Mouse (Mus musculus): ENCODE measurements at regions not wholly inside any gene's neighbourhood (a gene's known extent, or its start where the extent isn't known, plus 50 kb on each side); places are given as distances from the start of the nearest gene placed in this dataset.

- TF ChIP-seq RCOR1 (conservative IDR thresholded peaks at IDR 0.05; ENCODE audit: low read depth, low read length) (no peak), NRF1 (IDR thresholded peaks at IDR 0.05; ENCODE audit: low read depth, low read length) (no peak), IRF4 (IDR thresholded peaks at IDR 0.05; ENCODE audit: low read depth, low read length) (no peak), RAD21 (IDR thresholded peaks at IDR 0.05; ENCODE audit: low read depth, low read length) (no peak)
- no peak for DNase-seq (ENCODE audit: extremely low read depth)
- no peaks in the 10 kb centered on the region for H3K79me2 ChIP-seq (replicated peaks; ENCODE audit: control insufficient read depth, extremely low read depth, insufficient read depth, poor library complexity, severe bottlenecking)
- no peak overlapping the region for H3K4me2 ChIP-seq (ENCODE audit: insufficient read depth, low read depth, poor library complexity, severe bottlenecking)
- H3K9me3 ChIP-seq (replicated peaks; ENCODE audit: low read length) = no peaks in the 10 kb centered on the region
- dilution Hi-C loops (cut with MboI; ENCODE audit: extremely low pct_ligation_motif_present, extremely low pct_unique_long_range_greater_than_20kb, low sequenced_read_pairs) = no loop called here
- no peak overlapping the region for H3K9ac ChIP-seq (ENCODE audit: insufficient read depth, low read depth)
- H3K27ac ChIP-seq (ENCODE audit: insufficient read depth, low read depth) = no peak overlapping the region
- H3K36me3 ChIP-seq (replicated peaks in 1 of 2; ENCODE audit: control insufficient read depth in 1 of 2, insufficient read depth in 1 of 2, low read length in 1 of 2) = no peaks in the 10 kb centered on the region
- no peaks in the 10 kb centered on the region for H3K27me3 ChIP-seq (replicated peaks)
- in situ Hi-C loops (cut with MboI; ENCODE audit: low pct_ligation_motif_present, low pct_unique_long_range_greater_than_20kb, low sequenced_read_pairs) = no loop called here
- no peak overlapping the region for H3K4me3 ChIP-seq (replicated peaks in 1 of 3; ENCODE audit: low read depth in 2 of 3, low read length in 2 of 3, poor library complexity in 1 of 3)
- H3K4me1 ChIP-seq (ENCODE audit: control insufficient read depth in 1 of 2, insufficient read depth in 2 of 2) = no peaks in the 10 kb centered on the region
These were observed 1085.4 kb downstream of the Slc22a22 start for GRCm38 (mm10) chr15:56391982-56392381.

- Histone ChIP-seq H3K36me3 (replicated peaks in 1 of 2; ENCODE audit: control insufficient read depth in 1 of 2, insufficient read depth in 1 of 2, low read length in 1 of 2) (no peaks in the 10 kb centered on the region), H3K79me2 (replicated peaks; ENCODE audit: control insufficient read depth, extremely low read depth, insufficient read depth, poor library complexity, severe bottlenecking) (no peaks in the 10 kb centered on the region), H3K4me2 (ENCODE audit: insufficient read depth, low read depth, poor library complexity, severe bottlenecking) (no peak overlapping the region), H3K4me1 (ENCODE audit: control insufficient read depth in 1 of 2, insufficient read depth in 2 of 2) (no peaks in the 10 kb centered on the region), H3K27ac (ENCODE audit: insufficient read depth, low read depth) (no peak overlapping the region), H3K9ac (ENCODE audit: insufficient read depth, low read depth) (no peak overlapping the region), H3K4me3 (replicated peaks in 1 of 3; ENCODE audit: low read depth in 2 of 3, low read length in 2 of 3, poor library complexity in 1 of 3) (no peak overlapping the region), H3K9me3 (replicated peaks; ENCODE audit: low read length) (no peaks in the 10 kb centered on the region), H3K27me3 (replicated peaks) (no peaks in the 10 kb centered on the region)
- dilution Hi-C loops (cut with MboI; ENCODE audit: extremely low pct_ligation_motif_present, extremely low pct_unique_long_range_greater_than_20kb, low sequenced_read_pairs) (no loop called here), in situ Hi-C loops (cut with MboI; ENCODE audit: low pct_ligation_motif_present, low pct_unique_long_range_greater_than_20kb, low sequenced_read_pairs) (no loop called here)
- TF ChIP-seq HCFC1 (IDR thresholded peaks at IDR 0.05; ENCODE audit: low read depth, low read length) (no peak), UBTF (IDR thresholded peaks at IDR 0.05; ENCODE audit: low read depth, low read length) (no peak), RAD21 (IDR thresholded peaks at IDR 0.05; ENCODE audit: low read depth, low read length) (no peak), ELF1 (IDR thresholded peaks at IDR 0.05; ENCODE audit: low read depth, low read length) (no peak), MAFK (IDR thresholded peaks at IDR 0.05; ENCODE audit: insufficient replicate concordance, low read length) (no peak), NELFE (IDR thresholded peaks at IDR 0.05; ENCODE audit: low read depth, low read length) (no peak), PAX5 (IDR thresholded peaks at IDR 0.05; ENCODE audit: low read length) (no peak)
- no peak for DNase-seq (ENCODE audit: extremely low read depth)
These were observed 1098.9 kb downstream of the Slc22a22 start for GRCm38 (mm10) chr15:56378511-56378910.

- H3K9ac ChIP-seq (ENCODE audit: insufficient read depth, low read depth) = no peak overlapping the region
- in situ Hi-C loops (cut with MboI; ENCODE audit: low pct_ligation_motif_present, low pct_unique_long_range_greater_than_20kb, low sequenced_read_pairs) (no loop called here), dilution Hi-C loops (cut with MboI; ENCODE audit: extremely low pct_ligation_motif_present, extremely low pct_unique_long_range_greater_than_20kb, low sequenced_read_pairs) (no loop called here)
- no peak overlapping the region for H3K27ac ChIP-seq (ENCODE audit: insufficient read depth, low read depth)
- H3K4me3 ChIP-seq (replicated peaks in 1 of 3; ENCODE audit: low read depth in 2 of 3, low read length in 2 of 3, poor library complexity in 1 of 3) = no peak overlapping the region
- no peaks in the 10 kb centered on the region for H3K36me3 ChIP-seq (replicated peaks in 1 of 2; ENCODE audit: control insufficient read depth in 1 of 2, insufficient read depth in 1 of 2, low read length in 1 of 2)
- no peaks in the 10 kb centered on the region for H3K4me1 ChIP-seq (ENCODE audit: control insufficient read depth in 1 of 2, insufficient read depth in 2 of 2)
- no peaks in the 10 kb centered on the region for H3K79me2 ChIP-seq (replicated peaks; ENCODE audit: control insufficient read depth, extremely low read depth, insufficient read depth, poor library complexity, severe bottlenecking)
- DNase-seq (ENCODE audit: extremely low read depth) = no peak
- H3K4me2 ChIP-seq (ENCODE audit: insufficient read depth, low read depth, poor library complexity, severe bottlenecking) = no peak overlapping the region
- no peaks in the 10 kb centered on the region for H3K9me3 ChIP-seq (replicated peaks; ENCODE audit: low read length)
- TF ChIP-seq ZC3H11A (IDR thresholded peaks at IDR 0.05; ENCODE audit: low read depth, low read length) = no peak
- TF ChIP-seq NELFE (IDR thresholded peaks at IDR 0.05; ENCODE audit: low read depth, low read length) = no peak
- no peak for TF ChIP-seq EP300 (IDR thresholded peaks at IDR 0.05; ENCODE audit: low read length)
- no peak for TF ChIP-seq MAX (IDR thresholded peaks at IDR 0.05; ENCODE audit: low read length)
- TF ChIP-seq HCFC1 (IDR thresholded peaks at IDR 0.05; ENCODE audit: low read depth, low read length) = no peak
- TF ChIP-seq GABPA (IDR thresholded peaks at IDR 0.05; ENCODE audit: insufficient replicate concordance, low read depth, low read length) = no peak
- no peak for TF ChIP-seq MAZ (IDR thresholded peaks at IDR 0.05; ENCODE audit: low read depth, low read length)
- no peak for TF ChIP-seq POLR2AphosphoS2 (IDR thresholded peaks at IDR 0.05; ENCODE audit: low read depth, low read length)
- no peak for TF ChIP-seq ZKSCAN1 (IDR thresholded peaks at IDR 0.05; ENCODE audit: borderline replicate concordance, low read depth, low read length)
- no peak for TF ChIP-seq NRF1 (IDR thresholded peaks at IDR 0.05; ENCODE audit: low read depth, low read length)
- TF ChIP-seq MEF2A (IDR thresholded peaks at IDR 0.05; ENCODE audit: borderline replicate concordance, low read depth, low read length) = no peak
- TF ChIP-seq SIN3A (IDR thresholded peaks at IDR 0.05; ENCODE audit: low read length) = no peak
- H3K27me3 ChIP-seq (replicated peaks) = no peaks in the 10 kb centered on the region
These were observed 1126.5 kb downstream of the Slc22a22 start for GRCm38 (mm10) chr15:56350903-56351302.

All from CH12.LX (cell line).